In the genomic region with DNA sequence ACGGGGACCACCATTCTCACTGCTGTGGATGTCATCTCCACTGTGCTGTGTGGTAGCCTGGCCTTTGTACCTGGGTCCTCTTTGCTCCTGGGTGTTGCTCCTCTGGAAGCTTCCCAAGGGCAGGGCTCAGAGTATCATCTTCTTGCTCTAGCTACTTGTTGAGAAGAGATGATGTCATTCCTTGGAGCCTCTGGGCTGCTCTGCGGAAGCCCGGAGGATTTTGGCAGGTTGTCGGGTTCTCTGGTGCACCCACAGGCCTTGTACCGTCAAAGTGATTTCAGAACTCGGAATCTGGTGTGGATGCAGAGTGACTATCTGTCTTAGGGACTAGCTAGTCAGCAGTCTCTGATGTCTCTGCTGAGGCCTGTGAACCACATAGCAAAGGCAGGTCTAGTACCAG, we compare ENCODE assay signal across 32 mouse cellular contexts. TPM values are rescaled to one million over a fixed set of nuclear protein-coding genes. Genes with fewer than 3 reads are reported as not detected.
DNase-seq lines count a peak whose midpoint lies in the region; ATAC-seq and TF ChIP-seq lines count a peak whose summit lies in the region.
"Had no signal": no experiment of that assay in that cellular context is flagged by ENCODE, and none has a peak within 500 bp of the region (broad histone marks: within the 10 kb centered on the region; RNA-seq: fewer than 3 reads in every experiment).

No protein-coding gene starts in this region.

- peak; percentile 24 for DNase-seq in lung, postnatal 0 days (ENCODE audit: low spot score)
- no peak for DNase-seq in lung, postnatal 36 days
- DNase-seq in NIH3T3 (ENCODE audit: low read depth): peak; percentile 73
- DNase-seq in gastrocnemius, adult 2 months: peak; percentile 80
- DNase-seq in gastrocnemius, postnatal 36 days: peak; percentile 45 to 51
- DNase-seq in B cell, adult 2 months: no peak
- DNase-seq in embryo, embryonic 10.5 days (ENCODE audit: low spot score): no peak
- DNase-seq in adrenal gland, postnatal 25 days: no peak
- DNase-seq: cerebellum, adult 11 months; cerebellum, adult 9-11 months; heart, postnatal 14 days; kidney, adult 11 months; kidney, postnatal 36 days had no signal

- peaks cover 13% of the 10 kb centered on the region; the same call in 1 of the 2 replicates for H3K4me1 ChIP-seq in lung, postnatal 0 days (ENCODE audit: insufficient read depth, low read depth, low read length)
- H3K4me1 ChIP-seq: hindbrain, embryonic 15.5 days; neural tube, embryonic 13.5 days had no signal

- H3K9ac ChIP-seq in lung, postnatal 0 days (replicated peaks; ENCODE audit: low read depth): no peak overlapping the region
- H3K9ac ChIP-seq: hindbrain, embryonic 15.5 days; limb, embryonic 13.5 days; neural tube, embryonic 13.5 days; stomach, embryonic 15.5 days had no signal

- ATAC-seq in lung, postnatal 0 days: no peak
- ATAC-seq: forebrain, embryonic 16.5 days; inflammation-experienced regulatory T-cells, adult 6 months; midbrain, embryonic 16.5 days had no signal

- no peak overlapping the region for H3K4me3 ChIP-seq in lung, postnatal 0 days (ENCODE audit: low read depth, low read length)
- H3K4me3 ChIP-seq in gastrocnemius, adult 2 months: no peak overlapping the region
- H3K4me3 ChIP-seq: erythroblast, embryonic 14.5 days; heart, adult 2 months; hindbrain, embryonic 10.5 days; hindbrain, embryonic 15.5 days; layer of hippocampus, adult 2 months; limb, embryonic 13.5 days; neural tube, embryonic 13.5 days; stomach, embryonic 15.5 days had no signal

- TF ChIP-seq EP300 in lung, postnatal 0 days (IDR thresholded peaks at IDR 0.05): no peak

- no peaks in the 10 kb centered on the region for H3K9me3 ChIP-seq in lung, postnatal 0 days (ENCODE audit: low read length)
- H3K9me3 ChIP-seq: hindbrain, embryonic 10.5 days; hindbrain, embryonic 15.5 days; limb, embryonic 13.5 days; neural tube, embryonic 13.5 days; stomach, embryonic 15.5 days had no signal

- H3K27me3 ChIP-seq in lung, postnatal 0 days (replicated peaks; ENCODE audit: insufficient read depth, low read length): no peaks in the 10 kb centered on the region
- H3K27me3 ChIP-seq: hindbrain, embryonic 15.5 days; limb, embryonic 13.5 days; neural tube, embryonic 13.5 days; stomach, embryonic 15.5 days had no signal

- no peak overlapping the region for H3K4me2 ChIP-seq in lung, postnatal 0 days (replicated peaks; ENCODE audit: low read depth, low read length)
- H3K4me2 ChIP-seq: hindbrain, embryonic 15.5 days; limb, embryonic 13.5 days; liver, embryonic 11.5 days; neural tube, embryonic 13.5 days; stomach, embryonic 15.5 days had no signal

- intact Hi-C loops in gastrocnemius, adult 2 months (cut with DNase I): no loop called here
- intact Hi-C loops in gastrocnemius, postnatal 36 days (cut with DNase I): no loop called here

- TF ChIP-seq CTCF in lung, postnatal 0 days (IDR thresholded peaks at IDR 0.05): no peak
- no peak for TF ChIP-seq CTCF in gastrocnemius, adult 2 months (IDR thresholded peaks at IDR 0.05)

- H3K27ac ChIP-seq in lung, postnatal 0 days (ENCODE audit: low read length): no peak overlapping the region
- H3K27ac ChIP-seq in gastrocnemius, adult 2 months: peak overlapping the region; percentile 16
- H3K27ac ChIP-seq: heart, adult 2 months; hindbrain, embryonic 10.5 days; hindbrain, embryonic 15.5 days; layer of hippocampus, adult 2 months; limb, embryonic 13.5 days; neural tube, embryonic 13.5 days; stomach, embryonic 15.5 days had no signal

- no peaks in the 10 kb centered on the region for H3K36me3 ChIP-seq in lung, postnatal 0 days (ENCODE audit: insufficient read depth, low read length)
- H3K36me3 ChIP-seq: hindbrain, embryonic 10.5 days; hindbrain, embryonic 15.5 days; limb, embryonic 13.5 days; neural tube, embryonic 13.5 days; stomach, embryonic 15.5 days had no signal

- 76% methylated on average over 6 of the region's 6 CpGs for WGBS in lung, postnatal 0 days

RNA-seq across cellular contexts. Expression of a gene that starts 15.1 kb away (rescaled TPM):
- 19.6 and 26.3 TPM in 2 replicates for polyA plus RNA-seq in lung, postnatal 0 days (2015; fragmentation: Nextera tagmentation; extraction: Ambion mirVana)
- total RNA-seq in gastrocnemius, adult 2 months (2021): 1 to 10 TPM; 1.6 to 2.5 TPM
- 1 to 10 TPM; 1.9 to 2.5 TPM for total RNA-seq in gastrocnemius, postnatal 36 days (2021)
- total RNA-seq in adrenal gland, postnatal 25 days (2021): 1.0 and 1.3 TPM in 2 replicates
- total RNA-seq: MEL had no signal
- polyA plus RNA-seq: erythroblast, embryonic 14.5 days; forebrain, embryonic 11.5 days; liver, embryonic 11.5 days had no signal

RNA-seq across cellular contexts. Expression of a gene that starts 25.8 kb away (rescaled TPM):
- polyA plus RNA-seq in lung, postnatal 0 days (2015; fragmentation: Nextera tagmentation; extraction: Ambion mirVana): 430 and 463 TPM in 2 replicates
- total RNA-seq in gastrocnemius, adult 2 months (2021): not detected
- total RNA-seq in gastrocnemius, postnatal 36 days (2021): under 1 TPM in 1 of 2 experiments, not detected in 1; 0.15 TPM
- 0.67 and 0.76 TPM in 2 replicates for total RNA-seq in adrenal gland, postnatal 25 days (2021)
- total RNA-seq: layer of hippocampus, adult 2 months; layer of hippocampus, postnatal 25 days had no signal
- polyA plus RNA-seq: erythroblast, embryonic 14.5 days had no signal

RNA-seq across cellular contexts. Expression of a gene that starts 53.5 kb away (rescaled TPM):
- polyA plus RNA-seq in lung, postnatal 0 days (2015; fragmentation: Nextera tagmentation; extraction: Ambion mirVana): 0.24 and 0.29 TPM in 2 replicates
- not detected for total RNA-seq in gastrocnemius, adult 2 months (2021)
- not detected for total RNA-seq in gastrocnemius, postnatal 36 days (2021)
- not detected in 2 replicates for total RNA-seq in adrenal gland, postnatal 25 days (2021)
- total RNA-seq: adrenal gland, adult 18-20 months; adrenal gland, postnatal 4 days; heart, adult 2 months; heart, postnatal 14 days; MEL had no signal
- polyA plus RNA-seq: erythroblast, embryonic 14.5 days; forebrain, embryonic 11.5 days; heart, adult 2 months; heart, embryonic 14.5 days; liver, embryonic 11.5 days; liver, embryonic 16.5 days had no signal

Comparison
In these comparisons a context has a peak if more than half of its experiments do, and no peak if none do; other contexts are left out.
1. DNase-seq: peak in lung, postnatal 0 days (single experiment), NIH3T3 (single experiment), gastrocnemius, adult 2 months (single experiment) and gastrocnemius, postnatal 36 days (2 of 2); none in lung, postnatal 36 days (single experiment), B cell, adult 2 months (0 of 2), embryo, embryonic 10.5 days (single experiment) and adrenal gland, postnatal 25 days (single experiment).